Mouse (Mus musculus): ENCODE measurements around the gene Pbrm1. TPM values are rescaled to one million over a fixed set of nuclear protein-coding genes. Genes with fewer than 3 reads are reported as not detected.

Pbrm1 gene
- total RNA-seq, 2 experiments from 2014 or later: 55.3 to 59.0 TPM

- DNase-seq (ENCODE audit: extremely low spot score in 1 of 2, low spot score in 1 of 2): no peak
These were observed 145.1 kb downstream of the Pbrm1 start for GRCm38 (mm10) chr14:31164067-31164466.

GRCm38 (mm10) chr14:31165010-31165409, 146.1 kb downstream of the Pbrm1 start:
- no peak for DNase-seq (ENCODE audit: extremely low spot score in 1 of 2, low spot score in 1 of 2)

- no peak for DNase-seq (ENCODE audit: extremely low spot score in 1 of 2, low spot score in 1 of 2)
These were observed 146.5 kb downstream of the Pbrm1 start for GRCm38 (mm10) chr14:31165458-31165857.

GRCm38 (mm10) chr14:31165991-31166630, 147.2 kb downstream of the Pbrm1 start:
- no peak for DNase-seq (ENCODE audit: extremely low spot score in 1 of 2, low spot score in 1 of 2)

- DNase-seq (ENCODE audit: extremely low spot score in 1 of 2, low spot score in 1 of 2): no peak
These were observed 147.9 kb downstream of the Pbrm1 start for GRCm38 (mm10) chr14:31166827-31167226.

GRCm38 (mm10) chr14:31168425-31168824, 149.5 kb downstream of the Pbrm1 start, which contains the start of gene Stab1:
Gene Stab1 (minus strand): TSS chr14:31168641.
- no peak for DNase-seq (ENCODE audit: extremely low spot score in 1 of 2, low spot score in 1 of 2)

GRCm38 (mm10) chr14:31169508-31169907, 150.6 kb downstream of the Pbrm1 start:
- DNase-seq (ENCODE audit: extremely low spot score in 1 of 2, low spot score in 1 of 2): no peak

- no peak for DNase-seq (ENCODE audit: extremely low spot score in 1 of 2, low spot score in 1 of 2)
These were observed 152.0 kb downstream of the Pbrm1 start for GRCm38 (mm10) chr14:31170963-31171362.

Other genes with a start within 250 kb of the Pbrm1 start
- gene Tmem110, start 193.5 kb upstream of the Pbrm1 start, total RNA-seq (2021): 10 to 100 TPM; 19.2 to 24.6 TPM
- gene Mustn1, start 139.9 kb upstream of the Pbrm1 start, total RNA-seq (2021): 1 to 10 TPM; 1.3 TPM
- gene Itih4, start 132.7 kb upstream of the Pbrm1 start, total RNA-seq (2021): not detected
- gene Itih3, start 95.4 kb upstream of the Pbrm1 start, total RNA-seq (2021): 10 to 100 TPM; 25.4 to 25.7 TPM
- gene Itih1, start 75.8 kb upstream of the Pbrm1 start, total RNA-seq (2021): not detected
- gene Nek4, start 67.8 kb upstream of the Pbrm1 start, total RNA-seq (2021): 10 to 100 TPM; 16.9 to 17.0 TPM
- 10 to 100 TPM; 35.7 to 49.0 TPM for gene Glt8d1, start 17.7 kb upstream of the Pbrm1 start, total RNA-seq (2021)
- 100 to 1,000 TPM; 171 to 189 TPM for gene Spcs1, start 17.5 kb upstream of the Pbrm1 start, total RNA-seq (2021)
- 10 to 100 TPM; 36.0 to 57.6 TPM for gene Gnl3, start within 50 bp of the Pbrm1 start, total RNA-seq (2021)
- 10 to 100 TPM; 28.6 to 29.6 TPM for gene Smim4, start 109.8 kb downstream of the Pbrm1 start, total RNA-seq (2021)
- gene Nt5dc2, start 111.9 kb downstream of the Pbrm1 start, total RNA-seq (2021): 10 to 100 TPM; 12.8 to 17.9 TPM
- 10 to 100 TPM; 13.9 to 17.5 TPM for gene Stab1, start 149.5 kb downstream of the Pbrm1 start, total RNA-seq (2021)
- 1 to 10 TPM; 2.2 to 3.1 TPM for gene Tnnc1, start 189.2 kb downstream of the Pbrm1 start, total RNA-seq (2021)
- 100 to 1,000 TPM; 431 to 467 TPM for gene Nisch, start 197.8 kb downstream of the Pbrm1 start, total RNA-seq (2021)
- gene Sema3g, start 198.7 kb downstream of the Pbrm1 start, total RNA-seq (2021): 1 to 10 TPM; 4.4 to 5.0 TPM
- 1 to 10 TPM; 3.6 to 4.1 TPM for gene Phf7, start 232.2 kb downstream of the Pbrm1 start, total RNA-seq (2021)
- gene Bap1, start 232.3 kb downstream of the Pbrm1 start, total RNA-seq (2021): 100 to 1,000 TPM; 127 to 131 TPM

Measured in layer of hippocampus, postnatal 25 days (tissue).